Mouse (Mus musculus) myocyte (in vitro differentiated cells): ENCODE measurements around the gene Gm13283. TPM values are rescaled to one million over a fixed set of nuclear protein-coding genes. Genes with fewer than 3 reads are reported as not detected.
"Not testable (repeated sequence)": the region's sequence is repeated elsewhere in the genome, so short reads cannot be mapped to it uniquely, and the experiment has no call there.

Source experiments
- H3K27me3 ChIP-seq: one replicate; pipeline ENCODE4 v1.6.1; 2011; ENCODE audit not compliant: control insufficient read depth, insufficient read depth, insufficient read length
- H3K36me3 ChIP-seq: one replicate; pipeline ENCODE4 v1.6.1; 2011; ENCODE audit not compliant: control insufficient read depth, insufficient read depth
- H3K4me2 ChIP-seq: one replicate; pipeline ENCODE4 v1.6.1; 2011; ENCODE audit warnings: low read depth, control low read depth
- H3K4me3 ChIP-seq: one replicate; pipeline ENCODE4 v1.5.1; 2011; ENCODE audit warnings: mild to moderate bottlenecking, control low read depth, moderate library complexity
- H3K79me2 ChIP-seq: one replicate; pipeline ENCODE4 v1.6.1; 2011; ENCODE audit not compliant: control insufficient read depth, insufficient read depth
- H3ac ChIP-seq: one replicate; pipeline ENCODE4 v1.6.1; 2011; ENCODE audit not compliant: control insufficient read depth, insufficient read length
- CEBPB ChIP-seq: IDR thresholded peaks from 2 replicates; pipeline ENCODE4 v1.6.1; 2011; ENCODE audit warnings: mild to moderate bottlenecking, moderate library complexity; ENCODE audit not compliant: poor library complexity, insufficient read depth, severe bottlenecking
- E2F4 ChIP-seq: IDR thresholded peaks from one replicate; pipeline ENCODE4 v1.6.1; 2011; ENCODE audit warnings: mild to moderate bottlenecking, control low read depth, moderate library complexity; ENCODE audit not compliant: insufficient read depth
- MAX ChIP-seq: IDR thresholded peaks from one replicate; pipeline ENCODE4 v1.6.1; 2011; ENCODE audit warnings: low read depth, mild to moderate bottlenecking, control low read depth
- MYOD1 ChIP-seq, 3 experiments: IDR thresholded peaks; one replicate each; pipeline ENCODE4 v1.6.1; 2011; ENCODE audit warnings: control low read depth in 2 of 3, low read depth in 2 of 3, mild to moderate bottlenecking in 2 of 3, moderate library complexity in 1 of 3; ENCODE audit not compliant: insufficient read length in 2 of 3, control insufficient read depth in 1 of 3
- MYOG ChIP-seq, 3 experiments: IDR thresholded peaks; one replicate each; pipeline ENCODE4 v1.6.1; 2011; ENCODE audit warnings: control low read depth in 2 of 3, low read depth in 2 of 3, mild to moderate bottlenecking in 2 of 3; ENCODE audit not compliant: insufficient read length in 2 of 3, control insufficient read depth in 1 of 3, insufficient read depth in 1 of 3
- POLR2A ChIP-seq: IDR thresholded peaks from one replicate; pipeline ENCODE4 v1.6.1; 2011; ENCODE audit warnings: low read depth, mild to moderate bottlenecking, control low read depth, moderate library complexity; ENCODE audit not compliant: insufficient read length
- POLR2AphosphoS2 ChIP-seq: IDR thresholded peaks from one replicate; pipeline ENCODE4 v1.6.1; 2011; ENCODE audit warnings: low read depth, control low read depth; ENCODE audit not compliant: insufficient read length
- REST ChIP-seq: IDR thresholded peaks from one replicate; pipeline ENCODE4 v1.6.1; 2011; ENCODE audit warnings: mild to moderate bottlenecking, control low read depth, moderate library complexity; ENCODE audit not compliant: insufficient read depth, insufficient read length
- SRF ChIP-seq: IDR thresholded peaks from one replicate; pipeline ENCODE4 v1.6.1; 2011; ENCODE audit warnings: low read depth; ENCODE audit not compliant: control insufficient read depth, insufficient read length
- TCF12 ChIP-seq: IDR thresholded peaks from one replicate; pipeline ENCODE4 v1.6.1; 2011; ENCODE audit warnings: mild to moderate bottlenecking, control low read depth; ENCODE audit not compliant: poor library complexity, insufficient read depth, severe bottlenecking
- TCF3 ChIP-seq: IDR thresholded peaks from one replicate; pipeline ENCODE4 v1.6.1; 2011; ENCODE audit warnings: low read depth, control low read depth; ENCODE audit not compliant: insufficient read length
- USF1 ChIP-seq: IDR thresholded peaks from one replicate; pipeline ENCODE4 v1.6.1; 2011; ENCODE audit warnings: low read depth, mild to moderate bottlenecking, control low read depth, moderate library complexity
- polyA plus RNA-seq: library from polyadenylated mRNA; unstranded; fragments of >200 nt; fragmentation: generic; extraction: Trizol; gene quantifications from one replicate; pipeline ENCODE4 v1.2.1, GENCODE M21; 2012; ENCODE audit warnings: missing spikeins

The Gm13283 gene
- polyA plus RNA-seq, 1 experiment, result not detected

DNA sequence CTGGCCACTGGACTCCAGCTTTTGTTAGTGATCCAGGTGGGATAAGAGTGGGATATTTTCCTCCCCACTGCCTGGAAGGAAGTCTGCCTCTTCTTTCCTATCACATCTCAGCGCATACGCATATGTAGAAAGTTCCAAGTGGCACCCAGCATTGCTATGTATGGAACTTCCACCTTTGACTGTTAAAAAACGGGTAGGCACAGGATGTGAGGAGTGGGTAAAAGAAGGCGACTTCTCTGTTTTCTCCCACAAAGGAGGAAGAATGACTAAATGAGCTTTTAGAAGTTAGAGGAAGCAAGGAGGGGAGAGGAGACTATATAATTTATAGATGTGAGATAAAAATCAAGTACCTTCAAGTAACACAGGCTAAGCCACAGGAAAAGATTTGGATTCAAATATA lies 18.5 kb upstream of the Gm13283 start:
- Histone ChIP-seq H3ac (no peak overlapping the region), H3K79me2 (no peaks in the 10 kb centered on the region), H3K4me2 (no peak overlapping the region), H3K36me3 (no peaks in the 10 kb centered on the region), H3K27me3 (no peaks in the 10 kb centered on the region), H3K4me3 (no peak overlapping the region)
- no peak for TF ChIP-seq POLR2A
- TF ChIP-seq REST, result no peak
- no peak for TF ChIP-seq MAX
- no peak for TF ChIP-seq E2F4
- no peak for TF ChIP-seq MYOD1 (IDR thresholded peaks at IDR 0.05; ENCODE audit: control insufficient read depth in 1 of 3, insufficient read length in 2 of 3, low read depth in 2 of 3)
- TF ChIP-seq USF1, result no peak
- TF ChIP-seq CEBPB, result no peak
- no peak for TF ChIP-seq TCF12
- no peak for TF ChIP-seq MYOG (IDR thresholded peaks at IDR 0.05; ENCODE audit: control insufficient read depth in 1 of 3, insufficient read depth in 1 of 3, insufficient read length in 2 of 3, low read depth in 2 of 3)
- no peak for TF ChIP-seq TCF3
- no peak for TF ChIP-seq POLR2AphosphoS2
- TF ChIP-seq SRF, result no peak

DNA sequence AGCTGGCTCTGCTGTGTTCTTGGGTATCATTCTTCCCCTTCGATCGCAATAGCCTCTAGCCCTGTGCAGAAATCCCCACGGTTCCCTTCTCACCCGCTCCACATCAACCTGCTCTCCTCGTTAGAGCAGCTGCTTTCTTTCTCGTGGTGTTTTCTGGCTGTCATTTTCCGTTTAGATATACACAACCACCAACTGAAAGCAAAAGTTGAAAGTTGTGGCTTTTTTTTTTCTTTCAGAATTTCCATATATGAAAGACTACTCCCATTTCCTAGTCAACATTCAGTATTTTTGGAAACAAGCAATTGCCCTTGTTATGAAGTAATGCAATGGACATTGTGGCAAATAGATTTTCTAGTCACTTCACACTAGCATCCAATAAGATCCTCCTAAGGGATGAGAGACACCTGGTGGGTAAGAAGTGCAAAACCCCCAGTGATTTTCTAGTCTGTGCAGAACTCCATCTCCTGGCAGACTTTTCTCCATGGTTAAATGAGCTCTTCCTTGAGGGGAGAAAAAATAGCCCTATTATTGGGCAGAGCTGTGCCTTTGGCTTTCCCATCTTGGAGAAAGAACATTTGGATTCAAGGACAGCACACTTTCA lies 17.0 kb upstream of the Gm13283 start:
- Histone ChIP-seq H3K4me2 (no peak overlapping the region), H3K79me2 (no peaks in the 10 kb centered on the region), H3K4me3 (no peak overlapping the region), H3ac (no peak overlapping the region), H3K36me3 (no peaks in the 10 kb centered on the region), H3K27me3 (no peaks in the 10 kb centered on the region)
- no peak for TF ChIP-seq TCF12
- no peak for TF ChIP-seq CEBPB
- no peak for TF ChIP-seq POLR2AphosphoS2
- TF ChIP-seq USF1, result no peak
- TF ChIP-seq POLR2A, result no peak
- no peak for TF ChIP-seq MYOD1 (IDR thresholded peaks at IDR 0.05; ENCODE audit: control insufficient read depth in 1 of 3, insufficient read length in 2 of 3, low read depth in 2 of 3)
- no peak for TF ChIP-seq SRF
- no peak for TF ChIP-seq MYOG (IDR thresholded peaks at IDR 0.05; ENCODE audit: control insufficient read depth in 1 of 3, insufficient read depth in 1 of 3, insufficient read length in 2 of 3, low read depth in 2 of 3)
- no peak for TF ChIP-seq TCF3
- TF ChIP-seq MAX, result no peak
- no peak for TF ChIP-seq E2F4
- no peak for TF ChIP-seq REST

DNA sequence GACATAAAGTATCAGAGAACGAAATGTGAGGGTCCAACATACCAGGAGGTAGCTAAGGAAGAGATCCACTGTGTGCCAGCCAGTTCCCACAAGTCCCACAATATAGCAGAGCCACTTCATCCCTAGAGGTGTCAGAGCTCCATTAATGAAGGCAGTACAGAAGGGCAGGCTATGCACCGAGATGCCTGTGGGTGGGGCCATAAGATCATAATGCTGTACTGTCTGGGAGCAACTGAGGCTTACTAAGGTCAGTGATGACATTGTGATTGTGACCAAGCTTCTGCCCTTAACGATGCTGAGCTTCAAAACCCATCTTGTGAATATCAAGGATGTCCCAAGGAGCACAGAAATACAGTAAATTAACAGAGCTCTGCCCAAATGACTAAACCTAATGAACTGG lies 15.7 kb upstream of the Gm13283 start:
- Histone ChIP-seq H3K4me2 (no peak overlapping the region), H3K4me3 (no peak overlapping the region), H3ac (no peak overlapping the region), H3K79me2 (no peaks in the 10 kb centered on the region), H3K36me3 (no peaks in the 10 kb centered on the region), H3K27me3 (no peaks in the 10 kb centered on the region)
- TF ChIP-seq SRF (no peak), MAX (no peak), CEBPB (no peak), E2F4 (no peak), MYOG (IDR thresholded peaks at IDR 0.05; ENCODE audit: control insufficient read depth in 1 of 3, insufficient read depth in 1 of 3, insufficient read length in 2 of 3, low read depth in 2 of 3) (no peak), MYOD1 (IDR thresholded peaks at IDR 0.05; ENCODE audit: control insufficient read depth in 1 of 3, insufficient read length in 2 of 3, low read depth in 2 of 3) (no peak), POLR2AphosphoS2 (no peak), USF1 (no peak), TCF12 (no peak), TCF3 (no peak), REST (no peak), POLR2A (no peak)

DNA sequence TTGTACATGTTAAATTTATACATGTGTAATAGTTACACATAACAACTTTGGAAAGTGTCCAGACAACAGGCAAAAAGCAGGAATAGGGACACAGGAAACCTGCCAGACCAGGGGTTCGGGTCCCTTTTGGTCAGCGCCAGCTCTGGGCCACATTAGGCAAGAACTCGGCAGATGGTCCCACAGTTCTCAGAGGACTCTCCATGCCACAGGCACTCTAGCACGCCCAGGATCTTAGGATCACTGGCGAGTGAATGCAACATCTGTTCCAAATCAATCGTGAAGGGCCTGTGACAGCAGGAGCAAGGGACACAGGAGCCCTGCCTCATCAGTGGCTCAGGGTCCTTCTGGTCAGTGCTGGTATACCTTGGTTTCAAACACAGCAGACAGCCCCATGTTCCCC lies 10.0 kb upstream of the Gm13283 start:
- Histone ChIP-seq H3K4me2 (no peak overlapping the region), H3K79me2 (no peaks in the 10 kb centered on the region), H3K36me3 (no peaks in the 10 kb centered on the region), H3K4me3 (no peak overlapping the region), H3K27me3 (no peaks in the 10 kb centered on the region), H3ac (no peak overlapping the region)
- no peak for TF ChIP-seq USF1
- TF ChIP-seq MYOD1 (IDR thresholded peaks at IDR 0.05; ENCODE audit: control insufficient read depth in 1 of 3, insufficient read length in 2 of 3, low read depth in 2 of 3), result no peak
- no peak for TF ChIP-seq REST
- TF ChIP-seq MYOG (IDR thresholded peaks at IDR 0.05; ENCODE audit: control insufficient read depth in 1 of 3, insufficient read depth in 1 of 3, insufficient read length in 2 of 3, low read depth in 2 of 3), result no peak
- no peak for TF ChIP-seq POLR2A
- TF ChIP-seq SRF, result no peak
- no peak for TF ChIP-seq MAX
- no peak for TF ChIP-seq TCF12
- no peak for TF ChIP-seq POLR2AphosphoS2
- no peak for TF ChIP-seq TCF3
- TF ChIP-seq CEBPB, result no peak
- no peak for TF ChIP-seq E2F4

DNA sequence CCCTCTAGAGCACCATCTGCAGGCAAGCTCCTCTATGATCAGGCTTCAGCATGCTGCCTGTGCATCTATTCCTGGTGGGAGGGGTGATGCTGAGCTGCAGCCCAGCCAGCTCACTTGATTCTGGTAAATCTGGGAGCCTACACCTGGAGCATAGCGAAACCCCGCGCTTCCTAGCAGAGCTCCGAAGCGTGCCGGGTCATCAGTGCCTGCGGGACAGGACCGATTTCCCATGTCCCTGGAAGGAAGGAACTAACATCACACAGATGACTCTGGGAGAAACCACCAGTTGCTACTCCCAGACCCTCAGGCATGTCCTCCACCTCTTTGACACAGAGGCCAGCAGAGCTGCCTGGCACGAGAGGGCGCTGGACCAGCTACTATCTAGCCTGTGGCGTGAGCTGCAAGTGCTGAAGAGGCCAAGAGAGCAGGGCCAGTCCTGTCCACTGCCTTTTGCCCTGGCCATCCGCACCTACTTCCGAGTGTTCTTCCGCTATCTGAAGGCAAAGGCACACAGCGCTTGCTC lies 5.0 kb upstream of the Gm13283 start, which contains the start of gene Gm13271:
Gene Gm13271 (plus strand): TSS at position 51 of the 523 bp plus-strand sequence.
- not testable (repeated sequence) for H3K79me2 ChIP-seq, H3K27me3 ChIP-seq, H3K36me3 ChIP-seq, H3K4me2 ChIP-seq, H3ac ChIP-seq, H3K4me3 ChIP-seq

DNA sequence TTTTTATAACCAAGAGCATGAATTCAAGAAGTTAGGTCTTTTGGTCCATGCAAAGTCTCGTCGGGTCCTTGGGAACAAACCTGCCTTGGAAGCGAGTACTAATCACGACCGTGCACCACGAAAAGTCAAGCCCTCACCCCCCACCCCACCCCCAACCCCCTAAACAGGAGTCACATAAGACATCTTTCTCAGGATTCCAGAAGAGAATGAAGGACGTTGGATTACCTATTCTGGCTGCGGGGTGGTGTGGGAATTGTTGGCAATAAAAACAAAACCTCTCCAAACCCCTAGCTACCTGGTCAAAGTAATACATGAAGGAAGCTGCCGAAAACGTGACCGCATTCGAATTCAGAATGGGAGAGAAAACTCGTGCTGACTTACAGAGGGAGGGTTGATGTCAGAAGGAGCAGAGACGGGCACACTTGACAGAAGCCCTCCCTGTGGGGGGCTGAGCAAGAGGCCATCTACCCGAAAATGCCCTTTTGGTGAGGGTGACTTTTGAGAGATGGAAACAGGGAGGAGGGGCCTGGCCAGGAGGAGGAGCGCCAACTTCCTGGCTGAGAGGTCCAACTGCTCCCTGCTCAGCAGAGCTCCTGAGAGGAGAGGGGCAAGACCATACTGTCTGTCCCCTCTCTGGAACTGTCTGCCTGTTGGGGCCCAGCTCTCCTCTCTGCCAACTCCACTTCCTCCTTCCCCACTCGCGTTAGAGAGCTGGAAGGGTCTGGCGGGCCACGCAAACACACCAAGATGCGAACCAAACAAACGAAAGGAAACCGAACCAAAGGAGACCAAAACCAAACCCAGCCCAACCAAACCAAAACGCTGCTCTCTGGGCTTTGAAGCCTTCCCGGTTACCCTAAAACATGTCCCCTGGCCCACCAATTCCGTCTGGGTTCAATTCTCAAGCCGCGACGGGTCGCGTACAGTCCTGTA lies 3.1 kb upstream of the Gm13283 start:
- not testable (repeated sequence) for H3K36me3 ChIP-seq, H3K27me3 ChIP-seq, H3ac ChIP-seq, H3K79me2 ChIP-seq, H3K4me3 ChIP-seq
- peak overlapping the region; percentile 55 for H3K4me2 ChIP-seq

DNA sequence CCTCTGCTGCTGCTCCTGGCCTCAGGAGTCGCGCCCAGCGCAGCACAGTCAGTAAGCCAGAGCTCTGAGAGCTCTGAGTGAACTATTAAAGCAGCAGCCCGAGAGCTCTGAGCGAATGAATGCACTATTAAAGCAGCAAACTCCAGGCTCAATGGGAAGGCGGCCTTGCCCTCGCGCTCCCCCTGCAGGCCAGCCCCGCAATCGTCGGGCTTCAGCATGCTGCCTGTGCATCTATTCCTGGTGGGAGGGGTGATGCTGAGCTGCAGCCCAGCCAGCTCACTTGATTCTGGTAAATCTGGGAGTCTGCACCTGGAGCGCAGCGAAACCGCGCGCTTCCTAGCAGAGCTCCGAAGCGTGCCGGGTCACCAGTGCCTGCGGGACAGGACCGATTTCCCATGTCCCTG lies 2.3 kb upstream of the Gm13283 start:
- H3K27me3 ChIP-seq, H3K36me3 ChIP-seq, H3K4me2 ChIP-seq, H3K79me2 ChIP-seq, H3ac ChIP-seq, H3K4me3 ChIP-seq: not testable (repeated sequence)
